Mouse (Mus musculus) forebrain, embryonic 11.5 days (tissue): ENCODE measurements at regions not wholly inside any gene's neighbourhood (a gene's known extent, or its start where the extent isn't known, plus 50 kb on each side); places are given as distances from the start of the nearest gene placed in this dataset.

Experiments
- ATAC-seq: fragments of 200-750 bp; cut with Nextera tagmentation; replicated peaks from 2 replicates; pipeline ENCODE4 v1.8.0; 2017; ENCODE audit warnings: moderate TSS enrichment; ENCODE audit not compliant: low FRiP score
- DNase-seq: peaks from one replicate; pipeline ENCODE4 v3.0.0-alpha.2; 2017; ENCODE audit warnings: low spot score
- H3K27ac ChIP-seq: fragments of 300-500 bp; sonication (generic); 2 replicates; pipeline ENCODE4 v1.5.1; 2014; ENCODE audit warnings: low read depth, low read length
- H3K27me3 ChIP-seq: fragments of 300-500 bp; sonication (generic); 2 replicates; pipeline ENCODE4 v1.6.1; 2014; ENCODE audit warnings: mild to moderate bottlenecking, low read length, mixed read lengths; ENCODE audit not compliant: control insufficient read depth, insufficient read depth
- H3K36me3 ChIP-seq: fragments of 300-500 bp; sonication (generic); 2 replicates; pipeline ENCODE4 v1.6.1; 2014; ENCODE audit warnings: mild to moderate bottlenecking, low read length, moderate library complexity, mixed read lengths; ENCODE audit not compliant: control insufficient read depth, insufficient read depth
- H3K4me1 ChIP-seq: fragments of 300-500 bp; sonication (generic); replicated peaks from 2 replicates; pipeline ENCODE4 v1.6.1; 2014; ENCODE audit warnings: low read length, mixed read lengths; ENCODE audit not compliant: control insufficient read depth, insufficient read depth
- H3K4me2 ChIP-seq: fragments of 300-500 bp; sonication (generic); 2 replicates; pipeline ENCODE4 v1.6.1; 2014; ENCODE audit warnings: low read depth, mild to moderate bottlenecking, low read length, moderate library complexity, mixed read lengths; ENCODE audit not compliant: severe bottlenecking
- H3K4me3 ChIP-seq: fragments of 300-500 bp; sonication (generic); 2 replicates; pipeline ENCODE4 v1.5.1; 2014; ENCODE audit warnings: low read depth, low read length
- H3K9ac ChIP-seq: fragments of 300-500 bp; sonication (generic); 2 replicates; pipeline ENCODE4 v1.6.1; 2014; ENCODE audit warnings: low read length
- H3K9me3 ChIP-seq: fragments of 300-500 bp; sonication (generic); 2 replicates; pipeline ENCODE4 v1.6.1; 2016; ENCODE audit warnings: low read length, mixed read lengths; ENCODE audit not compliant: control insufficient read depth
- WGBS: fragments of 180-500 bp; shearing (Covaris S2); extraction: QIAGEN DNeasy Blood & Tissue Kit; methylation state at CpG from one replicate; pipeline ENCODE4 v1.1.7; 2014; 5-methylcytosine and 5-hydroxymethylcytosine counted together

DNA sequence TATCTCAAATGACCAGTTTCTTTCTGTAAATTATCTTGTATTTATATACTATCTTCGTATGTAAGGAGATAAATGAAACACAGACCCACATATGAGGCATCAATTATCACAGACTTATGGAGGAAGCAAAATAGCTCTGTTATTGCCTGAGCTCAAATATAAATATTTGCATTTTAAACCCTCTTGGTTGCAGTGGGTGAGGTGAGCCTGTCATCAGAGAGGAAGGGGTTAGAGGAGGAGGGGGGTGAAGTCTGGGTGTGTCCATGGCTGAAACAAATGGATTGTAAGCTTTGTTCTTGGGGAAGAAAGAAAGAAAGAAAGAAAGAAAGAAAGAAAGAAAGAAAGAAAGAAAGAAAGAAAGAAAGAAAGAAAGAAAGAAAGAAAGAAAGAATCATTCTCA, 265.5 kb downstream of the Meis1 start:
- Histone ChIP-seq H3K9ac (no peak overlapping the region), H3K27ac (no peak overlapping the region), H3K9me3 (no peaks in the 10 kb centered on the region), H3K4me1 (peaks cover 12% of the 10 kb centered on the region), H3K4me3 (no peak overlapping the region), H3K27me3 (peaks cover 2% of the 10 kb centered on the region; the same call in 1 of the 2 replicates), H3K4me2 (no peak overlapping the region), H3K36me3 (no peaks in the 10 kb centered on the region)
- ATAC-seq (no peak), DNase-seq (no peak)
- WGBS: 90% methylated on average over 1 of the region's 1 CpGs

GRCm38 (mm10) chr11:18752512-18752911, 266.3 kb downstream of the Meis1 start:
- ATAC-seq (no peak), DNase-seq (no peak)
- no peak overlapping the region for H3K9ac ChIP-seq
- no peak overlapping the region for H3K4me2 ChIP-seq
- H3K9me3 ChIP-seq: no peaks in the 10 kb centered on the region
- 30% methylated on average over 2 of the region's 2 CpGs for whole genome bisulfite sequencing
- no peak overlapping the region for H3K4me3 ChIP-seq
- no peaks in the 10 kb centered on the region for H3K36me3 ChIP-seq
- H3K4me1 ChIP-seq: peaks cover 16% of the 10 kb centered on the region
- no peak overlapping the region for H3K27ac ChIP-seq
- H3K27me3 ChIP-seq: peaks cover 2% of the 10 kb centered on the region; the same call in 1 of the 2 replicates

- no peak overlapping the region; the same call in 1 of the 2 replicates for H3K4me3 ChIP-seq
- DNase-seq (no peak), ATAC-seq (peak; percentile 77)
- H3K36me3 ChIP-seq: no peaks in the 10 kb centered on the region
- H3K9ac ChIP-seq: no peak overlapping the region
- peak overlapping the region; percentile 41 for H3K4me2 ChIP-seq
- peaks cover 2% of the 10 kb centered on the region; the same call in 1 of the 2 replicates for H3K27me3 ChIP-seq
- no peak overlapping the region for H3K27ac ChIP-seq
- H3K4me1 ChIP-seq: peaks cover 16% of the 10 kb centered on the region
- WGBS: 17% methylated on average over 20 of the region's 20 CpGs
- no peaks in the 10 kb centered on the region for H3K9me3 ChIP-seq
Observed at GRCm38 (mm10) chr11:18750911-18751841, 267.6 kb downstream of the Meis1 start.

DNA sequence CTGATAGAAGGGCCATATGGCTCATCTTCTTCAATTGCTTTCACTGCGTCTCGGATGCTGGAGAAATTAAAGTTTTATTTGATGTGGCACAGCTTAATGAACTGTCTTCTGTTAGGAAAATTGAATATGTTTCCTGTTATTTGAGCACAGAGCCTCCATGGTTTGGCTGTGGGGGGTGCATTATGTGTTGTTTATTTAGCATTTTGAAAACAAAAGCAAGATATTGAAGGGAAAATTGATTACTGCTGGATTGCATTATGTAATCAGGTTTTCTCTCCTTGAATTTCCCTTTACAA, 268.8 kb downstream of the Meis1 start:
- no peak for DNase-seq
- H3K9ac ChIP-seq: no peak overlapping the region
- no peak overlapping the region for H3K27ac ChIP-seq
- H3K36me3 ChIP-seq: no peaks in the 10 kb centered on the region
- H3K9me3 ChIP-seq: no peaks in the 10 kb centered on the region
- H3K27me3 ChIP-seq: peaks cover 2% of the 10 kb centered on the region; the same call in 1 of the 2 replicates
- no peak for ATAC-seq
- 73% methylated on average over 2 of the region's 2 CpGs for WGBS
- no peak overlapping the region for H3K4me3 ChIP-seq
- H3K4me1 ChIP-seq: peaks cover 16% of the 10 kb centered on the region
- H3K4me2 ChIP-seq: no peak overlapping the region

GRCm38 (mm10) chr11:18749265-18750079, 269.3 kb downstream of the Meis1 start:
- Histone ChIP-seq H3K9ac (no peak overlapping the region), H3K9me3 (no peaks in the 10 kb centered on the region), H3K4me1 (peaks cover 16% of the 10 kb centered on the region), H3K27me3 (peaks cover 2% of the 10 kb centered on the region; the same call in 1 of the 2 replicates), H3K4me2 (no peak overlapping the region), H3K27ac (no peak overlapping the region), H3K36me3 (no peaks in the 10 kb centered on the region), H3K4me3 (no peak overlapping the region)
- ATAC-seq: no peak
- DNase-seq: no peak
- 33% methylated on average over 9 of the region's 9 CpGs for WGBS

DNA sequence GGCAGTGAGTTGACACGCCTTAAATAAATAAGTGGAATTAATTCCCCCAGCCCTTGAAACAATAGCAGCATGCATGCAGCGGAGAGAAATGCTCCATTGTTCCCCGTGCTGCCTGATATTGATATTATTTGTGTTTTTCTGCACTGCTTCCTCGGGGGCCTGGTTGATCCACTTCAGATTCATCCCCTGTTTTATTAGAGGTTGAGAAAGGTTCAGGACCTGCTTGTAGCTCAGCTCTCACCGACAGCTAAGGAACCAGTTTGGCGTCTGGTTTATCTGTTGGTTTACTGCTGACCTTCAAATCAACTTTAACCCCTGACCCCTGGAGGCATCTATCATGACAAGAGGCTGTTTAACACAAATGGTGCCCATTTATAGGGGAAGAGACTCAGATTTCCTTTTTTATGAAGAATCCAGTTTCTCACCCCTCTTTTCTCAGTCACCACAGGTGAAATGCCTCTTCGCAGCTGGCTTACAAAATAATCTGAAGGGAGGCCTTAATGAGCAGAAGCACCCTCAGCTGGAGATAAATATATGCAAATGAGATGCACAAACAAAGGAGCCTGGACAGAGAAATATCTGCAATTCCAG, 270.8 kb downstream of the Meis1 start:
- H3K4me1 ChIP-seq: peaks cover 16% of the 10 kb centered on the region

GRCm38 (mm10) chr11:18747361-18747760, 271.4 kb downstream of the Meis1 start:
- WGBS: 49% methylated on average over 9 of the region's 9 CpGs
- Histone ChIP-seq H3K27me3 (peaks cover 2% of the 10 kb centered on the region; the same call in 1 of the 2 replicates), H3K4me2 (no peak overlapping the region), H3K9me3 (no peaks in the 10 kb centered on the region), H3K4me1 (peaks cover 16% of the 10 kb centered on the region), H3K4me3 (no peak overlapping the region), H3K27ac (no peak overlapping the region; the same call in 1 of the 2 replicates), H3K36me3 (no peaks in the 10 kb centered on the region), H3K9ac (no peak overlapping the region)
- no peak for DNase-seq
- ATAC-seq: no peak

More for the DNA sequence above, 270.8 kb downstream of the Meis1 start:
- Histone ChIP-seq H3K27me3 (peaks cover 2% of the 10 kb centered on the region; the same call in 1 of the 2 replicates), H3K4me3 (no peak overlapping the region), H3K4me2 (0 out of 2 replicates have a peak overlapping the region, but pooled peaks have one; percentile 2), H3K27ac (peak overlapping the region; percentile 1; the same call in 1 of the 2 replicates), H3K9me3 (no peaks in the 10 kb centered on the region), H3K36me3 (no peaks in the 10 kb centered on the region), H3K9ac (peak overlapping the region; percentile 7; the same call in 1 of the 2 replicates)
- ATAC-seq: peak; percentile 29; the same call in 1 of the 2 replicates
- 6% methylated on average over 7 of the region's 7 CpGs for WGBS
- DNase-seq: no peak

- DNase-seq (no peak), ATAC-seq (no peak)
- no peak overlapping the region for H3K4me3 ChIP-seq
- H3K4me1 ChIP-seq: peaks cover 16% of the 10 kb centered on the region
- no peaks in the 10 kb centered on the region for H3K36me3 ChIP-seq
- H3K4me2 ChIP-seq: no peak overlapping the region
- H3K9me3 ChIP-seq: no peaks in the 10 kb centered on the region
- no peaks in the 10 kb centered on the region; the same call in 1 of the 2 replicates for H3K27me3 ChIP-seq
- no peak overlapping the region for H3K9ac ChIP-seq
- 37% methylated on average over 5 of the region's 5 CpGs for WGBS
- no peak overlapping the region for H3K27ac ChIP-seq
Observed at GRCm38 (mm10) chr11:18746486-18746885, 272.3 kb downstream of the Meis1 start.
